Mouse (Mus musculus) thymus, adult 2 months (tissue): ENCODE data around the gene Upp2. TPM values are rescaled to one million over a fixed set of nuclear protein-coding genes. Genes with fewer than 3 reads are reported as not detected.

Experiments used
- DNase-seq: peaks from one replicate; pipeline ENCODE4 v3.0.0; 2021
- H3K27ac ChIP-seq: fragments of 200-500 bp; 2 replicates; pipeline ENCODE4 v1.5.1; 2012; ENCODE audit warnings: low read length, control low read depth; ENCODE audit not compliant: control insufficient read depth, insufficient read depth
- H3K27me3 ChIP-seq: fragments of 200-500 bp; 2 replicates; pipeline ENCODE4 v1.6.1; 2012; ENCODE audit warnings: mild to moderate bottlenecking, low read length, moderate library complexity, mixed read lengths; ENCODE audit not compliant: control insufficient read depth, insufficient read depth
- H3K36me3 ChIP-seq: fragments of 200-500 bp; 2 replicates; pipeline ENCODE4 v1.6.1; 2012; ENCODE audit warnings: mild to moderate bottlenecking, low read length, moderate library complexity; ENCODE audit not compliant: control insufficient read depth, insufficient read depth
- H3K4me1 ChIP-seq: fragments of 200-500 bp; replicated peaks from 2 replicates; pipeline ENCODE4 v1.6.1; 2012; ENCODE audit warnings: low read length; ENCODE audit not compliant: control insufficient read depth, insufficient read depth
- H3K4me3 ChIP-seq: fragments of 200-500 bp; 2 replicates; pipeline ENCODE4 v1.5.1; 2012; ENCODE audit warnings: mild to moderate bottlenecking, low read length, control low read depth, moderate library complexity; ENCODE audit not compliant: control insufficient read depth, insufficient read depth
- CTCF ChIP-seq: fragments of 200-500 bp; IDR thresholded peaks from 2 replicates; pipeline ENCODE4 v1.5.1; 2012; ENCODE audit warnings: mild to moderate bottlenecking, control low read depth, low read length, moderate library complexity, borderline replicate concordance; ENCODE audit not compliant: control insufficient read depth, poor library complexity, insufficient read depth; ENCODE audit errors: extremely low read depth
- POLR2A ChIP-seq: fragments of 200-500 bp; IDR thresholded peaks from 2 replicates; pipeline ENCODE4 v1.6.1; 2012; ENCODE audit warnings: mild to moderate bottlenecking, low read length, control low read depth, moderate library complexity; ENCODE audit not compliant: control insufficient read depth, poor library complexity, insufficient read depth; ENCODE audit errors: extremely low read depth
- WGBS: fragments of 180-500 bp; shearing (Covaris S2); methylation state at CpG from one replicate; pipeline ENCODE4 v1.1.7; 2018; 5-methylcytosine and 5-hydroxymethylcytosine counted together
- polyA plus RNA-seq: library from polyadenylated mRNA; depleted of rRNA; stranded (reverse); fragments of >200 nt; gene quantifications from 2 replicates; pipeline ENCODE4 v1.2.3, GENCODE M21; 2012

Upp2 gene
- polyA plus RNA-seq, 1 experiment: 1.8 TPM

DNA sequence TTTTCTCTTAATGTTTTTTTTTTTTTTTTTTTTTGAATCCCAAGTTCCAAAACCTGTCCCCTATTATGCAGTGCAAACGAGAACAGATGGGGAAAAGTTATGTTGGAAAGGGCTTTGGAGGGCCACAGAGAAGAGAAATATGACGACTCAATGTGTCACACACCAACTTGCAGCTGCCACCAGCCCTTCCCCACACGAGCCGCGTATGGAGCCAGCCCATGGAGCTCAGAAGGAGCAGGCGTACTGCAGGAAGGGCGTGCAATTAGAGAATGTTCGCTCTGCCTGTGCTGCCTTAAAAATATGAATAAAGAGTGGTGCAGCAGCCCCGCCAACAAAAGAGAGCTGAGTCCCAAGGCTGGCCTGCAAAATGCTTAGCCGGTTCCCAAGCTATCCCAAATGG, 19.2 kb downstream of the Upp2 start:
- no peak for DNase-seq
- 88% methylated on average over 10 of the region's 10 CpGs for WGBS
- H3K27me3 ChIP-seq: no peaks in the 10 kb centered on the region
- no peak overlapping the region for H3K27ac ChIP-seq
- no peak for TF ChIP-seq CTCF
- no peak for TF ChIP-seq POLR2A
- no peaks in the 10 kb centered on the region for H3K36me3 ChIP-seq
- peaks cover 2% of the 10 kb centered on the region; the same call in 1 of the 2 replicates for H3K4me1 ChIP-seq
- no peak overlapping the region for H3K4me3 ChIP-seq

DNA sequence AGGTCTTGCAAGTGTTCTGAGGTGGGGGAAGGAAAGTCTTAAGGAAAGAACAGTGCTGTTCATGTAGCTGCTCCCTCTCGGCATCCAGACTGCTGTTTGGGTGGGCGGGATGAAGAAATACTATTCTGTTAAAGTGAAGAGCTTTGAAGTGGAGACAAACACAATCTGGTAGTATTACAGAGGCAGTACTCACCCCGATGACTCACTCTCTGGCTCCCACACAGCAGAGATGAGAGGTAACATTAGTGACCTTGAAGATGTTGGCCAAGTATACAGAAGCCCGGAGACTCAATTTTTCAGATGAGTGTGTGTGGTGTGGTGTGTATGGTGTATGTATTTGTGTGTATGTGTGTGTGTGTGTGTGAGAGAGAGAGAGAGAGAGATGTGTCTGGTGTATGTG, 22.5 kb downstream of the Upp2 start:
- TF ChIP-seq POLR2A (no peak), CTCF (no peak)
- Histone ChIP-seq H3K27ac (no peak overlapping the region), H3K36me3 (no peaks in the 10 kb centered on the region), H3K27me3 (no peaks in the 10 kb centered on the region), H3K4me3 (no peak overlapping the region), H3K4me1 (no peaks in the 10 kb centered on the region)
- 80% methylated on average over 4 of the region's 4 CpGs for WGBS
- no peak for DNase-seq

DNA sequence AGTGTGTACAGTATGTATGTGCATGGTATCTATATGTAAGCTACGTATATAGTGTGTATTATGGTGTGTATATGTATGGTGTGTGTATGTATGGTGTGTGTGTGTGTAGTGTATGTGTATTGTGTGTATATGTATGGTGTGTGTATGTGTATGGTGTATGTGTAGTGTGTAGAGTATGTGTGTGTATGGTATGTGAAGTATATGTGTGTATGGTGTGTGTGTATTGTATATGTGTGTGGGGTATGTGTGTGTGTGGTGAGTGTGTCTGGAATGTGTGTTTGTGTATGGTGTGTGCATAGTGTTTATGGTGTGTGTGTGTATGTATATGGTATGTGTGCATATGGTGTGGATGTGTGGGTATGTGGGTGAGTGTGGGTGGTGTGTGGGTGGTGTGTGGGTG, 23.0 kb downstream of the Upp2 start:
- Histone ChIP-seq H3K4me3 (no peak overlapping the region), H3K4me1 (no peaks in the 10 kb centered on the region), H3K36me3 (no peaks in the 10 kb centered on the region), H3K27ac (no peak overlapping the region), H3K27me3 (no peaks in the 10 kb centered on the region)
- WGBS: 100% methylated on average over 1 of the region's 1 CpGs
- no peak for DNase-seq
- TF ChIP-seq POLR2A: no peak
- no peak for TF ChIP-seq CTCF

DNA sequence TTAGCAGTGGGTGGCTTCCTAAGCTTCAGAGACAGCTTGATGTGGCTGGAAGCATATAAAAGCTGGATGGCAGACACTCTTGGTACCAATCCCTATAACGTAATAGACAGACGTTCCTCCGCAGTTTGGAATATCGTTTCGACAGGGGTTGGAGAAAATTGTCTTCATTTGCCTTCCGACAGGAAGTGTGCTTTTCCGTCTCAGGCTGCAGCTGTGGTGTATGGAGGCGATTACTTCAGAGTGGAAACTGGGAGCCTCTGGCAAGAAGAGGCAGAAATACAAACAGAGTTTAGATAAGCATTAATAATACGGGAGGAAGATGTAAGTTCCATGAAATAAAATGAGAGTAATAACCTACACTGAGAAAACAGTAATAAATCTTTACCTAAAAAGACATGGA, 28.3 kb downstream of the Upp2 start:
- H3K36me3 ChIP-seq: no peaks in the 10 kb centered on the region
- no peak overlapping the region for H3K27ac ChIP-seq
- H3K27me3 ChIP-seq: no peaks in the 10 kb centered on the region
- whole genome bisulfite sequencing: 68% methylated on average over 9 of the region's 9 CpGs
- TF ChIP-seq CTCF (no peak), POLR2A (no peak)
- no peaks in the 10 kb centered on the region for H3K4me1 ChIP-seq
- DNase-seq: no peak
- no peak overlapping the region for H3K4me3 ChIP-seq

DNA sequence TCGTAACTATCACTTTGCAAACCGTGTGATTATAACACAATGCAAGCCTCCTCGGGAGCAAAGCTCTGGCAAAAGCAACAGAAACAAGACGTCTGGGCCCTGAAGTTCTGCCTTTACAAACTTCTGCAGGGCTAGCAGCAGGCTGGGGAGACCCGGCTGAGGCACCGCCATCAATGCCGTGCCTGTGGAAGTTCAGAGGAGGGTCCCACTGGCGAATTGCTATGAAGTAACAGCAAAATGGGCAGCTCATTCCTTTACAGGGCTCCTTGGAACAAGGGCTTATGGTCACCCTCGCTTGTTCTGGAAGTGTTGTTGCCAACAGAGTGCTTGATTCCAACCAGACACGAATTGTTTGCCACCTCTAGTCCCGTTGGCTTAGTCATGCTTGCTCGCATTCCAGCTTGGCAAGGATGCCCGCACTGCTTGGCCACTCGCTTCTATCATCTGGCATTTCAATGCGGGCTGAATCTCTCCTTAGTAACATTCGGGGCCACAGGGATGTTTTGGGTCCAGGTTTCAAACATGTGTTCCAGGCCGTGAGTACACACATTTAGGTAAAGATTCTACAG, 29.8 kb downstream of the Upp2 start:
- WGBS: 94% methylated on average over 17 of the region's 17 CpGs
- Histone ChIP-seq H3K4me3 (no peak overlapping the region), H3K27me3 (no peaks in the 10 kb centered on the region), H3K27ac (no peak overlapping the region), H3K4me1 (no peaks in the 10 kb centered on the region), H3K36me3 (no peaks in the 10 kb centered on the region)
- no peak for DNase-seq
- TF ChIP-seq POLR2A (no peak), CTCF (no peak)

DNA sequence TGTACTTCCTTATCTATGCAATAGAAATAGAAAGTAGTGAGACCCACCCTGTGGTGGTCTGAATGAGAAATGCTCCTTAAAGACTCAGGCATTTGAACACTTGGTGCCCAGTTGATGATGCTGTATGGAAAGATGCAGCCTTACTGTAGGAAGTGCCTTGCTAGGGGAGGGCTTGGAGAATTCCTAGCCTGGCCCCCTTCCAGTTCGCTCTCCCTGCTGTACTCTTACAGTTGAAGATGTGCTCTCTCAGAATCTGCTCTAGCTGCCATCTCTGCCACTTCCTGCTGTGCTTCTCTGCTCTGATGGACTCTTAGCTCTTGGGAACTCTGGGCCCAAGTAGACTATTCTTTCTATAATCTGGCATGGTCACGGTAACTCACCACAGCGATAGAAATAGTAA, 30.5 kb downstream of the Upp2 start:
- no peak for TF ChIP-seq CTCF
- TF ChIP-seq POLR2A: no peak
- H3K4me3 ChIP-seq: no peak overlapping the region
- DNase-seq: no peak
- H3K27ac ChIP-seq: no peak overlapping the region
- 97% methylated on average over 3 of the region's 3 CpGs for WGBS
- no peaks in the 10 kb centered on the region for H3K4me1 ChIP-seq
- no peaks in the 10 kb centered on the region for H3K27me3 ChIP-seq
- no peaks in the 10 kb centered on the region for H3K36me3 ChIP-seq

DNA sequence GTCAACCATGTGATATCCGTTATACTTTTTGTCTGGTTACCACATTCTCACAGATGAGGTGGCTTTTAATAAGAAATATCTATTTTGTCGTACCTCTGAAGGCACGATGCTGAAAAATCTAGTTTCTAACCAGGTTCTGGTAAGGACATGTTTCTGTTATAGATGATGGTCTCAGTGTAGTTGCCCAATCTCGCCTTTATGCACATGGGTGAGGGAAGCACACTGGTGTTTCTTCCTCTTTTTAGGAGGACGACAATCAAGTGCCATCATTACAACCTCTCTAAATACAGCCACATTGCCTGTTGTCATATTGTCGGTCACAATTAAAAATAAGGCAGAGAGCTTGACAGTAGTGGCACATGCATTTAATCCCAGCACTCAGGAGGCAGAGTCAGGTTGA, 32.5 kb downstream of the Upp2 start:
- TF ChIP-seq POLR2A (no peak), CTCF (no peak)
- no peak for DNase-seq
- Histone ChIP-seq H3K27me3 (no peaks in the 10 kb centered on the region), H3K36me3 (no peaks in the 10 kb centered on the region), H3K27ac (no peak overlapping the region), H3K4me3 (no peak overlapping the region), H3K4me1 (no peaks in the 10 kb centered on the region)
- WGBS: 70% methylated on average over 6 of the region's 6 CpGs
